22 mouse cellular contexts compared by ENCODE assay signal in the genomic region with DNA sequence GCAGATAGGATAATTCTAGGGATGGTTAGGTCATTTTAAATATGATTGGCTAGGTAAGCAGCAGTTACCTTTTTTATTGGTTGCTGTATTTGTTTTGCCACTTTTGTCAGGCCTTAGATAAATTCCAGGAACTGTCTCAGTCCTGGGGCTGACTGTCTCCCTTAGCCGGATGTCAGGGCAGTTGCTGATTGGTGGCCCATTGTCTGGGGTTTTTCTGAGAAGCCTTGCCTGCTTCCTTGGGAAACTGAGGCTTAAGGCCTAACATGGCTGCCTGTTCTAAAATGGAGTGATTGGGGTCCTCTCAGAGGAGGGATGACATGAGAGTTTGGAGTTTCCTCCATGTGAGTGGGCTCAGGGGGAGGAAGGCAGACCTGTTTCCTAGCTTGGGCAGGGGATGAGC. TPM values are rescaled to one million over a fixed set of nuclear protein-coding genes. Genes with fewer than 3 reads are reported as not detected.
DNase-seq lines count a peak whose midpoint lies in the region; ATAC-seq lines count a peak whose summit lies in the region.
"Had no signal": no experiment of that assay in that cellular context is flagged by ENCODE, and none has a peak within 500 bp of the region (broad histone marks: within the 10 kb centered on the region; RNA-seq: fewer than 3 reads in every experiment).

No protein-coding gene starts in this region.

- H3K4me1 ChIP-seq in erythroblast, embryonic 14.5 days (ENCODE audit: control insufficient read depth): peaks cover 56% of the 10 kb centered on the region
- H3K4me1 ChIP-seq in hindbrain, embryonic 10.5 days (replicated peaks): peaks cover 34% of the 10 kb centered on the region
- no peaks in the 10 kb centered on the region for H3K4me1 ChIP-seq in hindbrain, embryonic 11.5 days (replicated peaks; ENCODE audit: control insufficient read depth, insufficient read depth, low read length)

- H3K9me3 ChIP-seq in erythroblast, embryonic 14.5 days (ENCODE audit: control insufficient read depth, low read length): peaks cover 3% of the 10 kb centered on the region; the same call in 1 of the 2 replicates
- H3K9me3 ChIP-seq in hindbrain, embryonic 10.5 days: no peaks in the 10 kb centered on the region
- H3K9me3 ChIP-seq in hindbrain, embryonic 11.5 days (ENCODE audit: control insufficient read depth, low read length): no peaks in the 10 kb centered on the region
- H3K9me3 ChIP-seq: embryonic facial prominence, embryonic 13.5 days; forebrain, embryonic 10.5 days; heart, embryonic 13.5 days; hindbrain, embryonic 12.5 days had no signal

- no peak for ATAC-seq in erythroblast, adult 5-6 weeks (replicated peaks; ENCODE audit: low FRiP score, poor library complexity, severe bottlenecking)
- no peak for ATAC-seq in hindbrain, embryonic 11.5 days (ENCODE audit: low FRiP score)
- ATAC-seq: forebrain, embryonic 14.5 days; hindbrain, embryonic 16.5 days had no signal

- H3K4me3 ChIP-seq in erythroblast, embryonic 14.5 days (replicated peaks): peak overlapping the region; percentile 41
- no peak overlapping the region for H3K4me3 ChIP-seq in hindbrain, embryonic 10.5 days
- no peak overlapping the region for H3K4me3 ChIP-seq in hindbrain, embryonic 11.5 days (ENCODE audit: low read depth, low read length)
- H3K4me3 ChIP-seq: embryonic facial prominence, embryonic 13.5 days; forebrain, embryonic 10.5 days; heart, adult 2 months; heart, embryonic 13.5 days; hindbrain, embryonic 12.5 days had no signal

- no peaks in the 10 kb centered on the region for H3K27me3 ChIP-seq in erythroblast, embryonic 14.5 days (ENCODE audit: control insufficient read depth)
- peaks cover 20% of the 10 kb centered on the region; the same call in 1 of the 2 replicates for H3K27me3 ChIP-seq in hindbrain, embryonic 10.5 days (ENCODE audit: insufficient read depth, poor library complexity, severe bottlenecking)
- H3K27me3 ChIP-seq in hindbrain, embryonic 11.5 days (ENCODE audit: control insufficient read depth, insufficient read depth, low read length): no peaks in the 10 kb centered on the region
- H3K27me3 ChIP-seq: embryonic facial prominence, embryonic 13.5 days; heart, embryonic 13.5 days had no signal

- H3K27ac ChIP-seq in hindbrain, embryonic 10.5 days: peak overlapping the region; percentile 50
- H3K27ac ChIP-seq in hindbrain, embryonic 11.5 days (ENCODE audit: low read depth, low read length): no peak overlapping the region
- H3K27ac ChIP-seq: embryonic facial prominence, embryonic 13.5 days; forebrain, embryonic 10.5 days; heart, adult 2 months; heart, embryonic 13.5 days; hindbrain, embryonic 12.5 days had no signal

- no peak for DNase-seq in hindbrain, embryonic 10.5 days (ENCODE audit: low spot score)
- DNase-seq in hindbrain, embryonic 11.5 days (ENCODE audit: low spot score): no peak
- DNase-seq in MEL-GATA-1-ER (ENCODE audit: extremely low read depth, low read depth): peak; percentile 81
- peak; percentile 12 for DNase-seq in induced T-regulatory cell, adult 2 months (ENCODE audit: low read depth)
- DNase-seq in gastrocnemius, adult 18-20 months (ENCODE audit: low spot score): no peak
- DNase-seq: adrenal gland, adult 8-10 months; adrenal gland, postnatal 36 days; cerebellum, adult 18-20 months; cerebellum, adult 9-11 months; cerebellum, postnatal 36 days; gastrocnemius, postnatal 10 days; heart, adult 2 months; heart, postnatal 14 days; kidney, adult 11 months had no signal

- H3K36me3 ChIP-seq in erythroblast, embryonic 14.5 days (ENCODE audit: control insufficient read depth): peaks cover 5% of the 10 kb centered on the region
- no peaks in the 10 kb centered on the region for H3K36me3 ChIP-seq in hindbrain, embryonic 10.5 days
- H3K36me3 ChIP-seq in hindbrain, embryonic 11.5 days (ENCODE audit: control insufficient read depth, insufficient read depth, low read length): no peaks in the 10 kb centered on the region
- H3K36me3 ChIP-seq: embryonic facial prominence, embryonic 13.5 days; forebrain, embryonic 10.5 days; heart, embryonic 13.5 days; hindbrain, embryonic 12.5 days had no signal

- H3K9ac ChIP-seq in hindbrain, embryonic 11.5 days (ENCODE audit: low read depth, low read length): no peak overlapping the region
- H3K9ac ChIP-seq: embryonic facial prominence, embryonic 13.5 days; heart, embryonic 13.5 days; hindbrain, embryonic 12.5 days had no signal

- WGBS in hindbrain, embryonic 10.5 days: 65% methylated on average over 1 of the region's 1 CpGs
- WGBS in hindbrain, embryonic 11.5 days: 55% methylated on average over 1 of the region's 1 CpGs

- no peak overlapping the region for H3K4me2 ChIP-seq in hindbrain, embryonic 11.5 days (replicated peaks; ENCODE audit: low read depth, low read length)
- H3K4me2 ChIP-seq: embryonic facial prominence, embryonic 13.5 days; heart, embryonic 13.5 days; hindbrain, embryonic 12.5 days had no signal

RNA-seq across cellular contexts. Expression of gene Srd5a3, which starts 2.0 kb away (rescaled TPM):
- polyA plus RNA-seq in erythroblast, embryonic 14.5 days (2012): 4.1 and 4.6 TPM in 2 replicates
- 7.1 and 9.2 TPM in 2 replicates for total RNA-seq in erythroblast, adult 5-6 weeks (2015; ENCODE audit: low replicate concordance)
- 3.8 and 10.3 TPM in 2 replicates for total RNA-seq in erythroblast, adult 5-6 weeks (2017; ENCODE audit: low replicate concordance)
- 20.7 and 21.4 TPM in 2 replicates for polyA plus RNA-seq in hindbrain, embryonic 10.5 days (2016; fragmentation: Nextera tagmentation; extraction: Ambion mirVana)
- polyA plus RNA-seq in hindbrain, embryonic 11.5 days (2014; fragmentation: Nextera tagmentation; extraction: Ambion mirVana): 16.1 and 16.7 TPM in 2 replicates
- total RNA-seq in gastrocnemius, adult 18-20 months (2021): 1 to 10 TPM; 2.1 to 2.7 TPM

RNA-seq across cellular contexts. Expression of gene Tmem165, which starts 45.6 kb away (rescaled TPM):
- polyA plus RNA-seq in erythroblast, embryonic 14.5 days (2012): 4.0 and 4.6 TPM in 2 replicates
- total RNA-seq in erythroblast, adult 5-6 weeks (2015; ENCODE audit: low replicate concordance): 34.6 and 37.0 TPM in 2 replicates
- total RNA-seq in erythroblast, adult 5-6 weeks (2017; ENCODE audit: low replicate concordance): 26.9 and 35.8 TPM in 2 replicates
- polyA plus RNA-seq in hindbrain, embryonic 10.5 days (2016; fragmentation: Nextera tagmentation; extraction: Ambion mirVana): 69.9 and 76.2 TPM in 2 replicates
- polyA plus RNA-seq in hindbrain, embryonic 11.5 days (2014; fragmentation: Nextera tagmentation; extraction: Ambion mirVana): 97.0 and 105 TPM in 2 replicates
- total RNA-seq in gastrocnemius, adult 18-20 months (2021): 10 to 100 TPM; 15.5 to 16.4 TPM

Comparison
In these comparisons a context has a peak if more than half of its experiments do, and no peak if none do; other contexts are left out.
1. DNase-seq: peak in MEL-GATA-1-ER (single experiment) and induced T-regulatory cell, adult 2 months (single experiment); none in hindbrain, embryonic 10.5 days (single experiment), hindbrain, embryonic 11.5 days (single experiment) and gastrocnemius, adult 18-20 months (single experiment).
2. RNA of gene Tmem165, which starts 45.6 kb away (polyA plus RNA-seq): 97.0 to 105 TPM in hindbrain, embryonic 11.5 days and 69.9 to 76.2 TPM in hindbrain, embryonic 10.5 days; 4.0 to 4.6 TPM in erythroblast, embryonic 14.5 days; every median in the first group is over 10 times any median in the second.